Mouse (Mus musculus) hindbrain, embryonic 10.5 days (tissue): ENCODE data around the gene Tdrd9. TPM values are rescaled to one million over a fixed set of nuclear protein-coding genes. Genes with fewer than 3 reads are reported as not detected.

ENCODE experiments used
- DNase-seq: peaks from one replicate; pipeline ENCODE4 v3.0.0-alpha.2; 2017; ENCODE audit warnings: low spot score
- H3K27ac ChIP-seq: fragments of 300-500 bp; sonication (generic); 2 replicates; pipeline ENCODE4 v1.5.1; 2016; ENCODE audit warnings: mild to moderate bottlenecking, moderate library complexity
- H3K27me3 ChIP-seq: fragments of 300-500 bp; sonication (generic); 2 replicates; pipeline ENCODE4 v1.6.1; 2016; ENCODE audit warnings: mild to moderate bottlenecking; ENCODE audit not compliant: poor library complexity, insufficient read depth, severe bottlenecking
- H3K36me3 ChIP-seq: fragments of 300-500 bp; sonication (generic); 2 replicates; pipeline ENCODE4 v1.6.1; 2016; ENCODE audit warnings: mild to moderate bottlenecking, moderate library complexity
- H3K4me1 ChIP-seq: fragments of 300-500 bp; sonication (generic); replicated peaks from 2 replicates; pipeline ENCODE4 v1.6.1; 2016; ENCODE audit warnings: mild to moderate bottlenecking
- H3K4me3 ChIP-seq: fragments of 300-500 bp; sonication (generic); 2 replicates; pipeline ENCODE4 v1.5.1; 2016; ENCODE audit warnings: mild to moderate bottlenecking, moderate library complexity
- H3K9me3 ChIP-seq: fragments of 300-500 bp; sonication (generic); 2 replicates; pipeline ENCODE4 v1.6.1; 2016; ENCODE audit warnings: mild to moderate bottlenecking, moderate library complexity
- WGBS: fragments of 180-500 bp; shearing (Covaris S2); methylation state at CpG from one replicate; pipeline ENCODE4 v1.1.7; 2016; 5-methylcytosine and 5-hydroxymethylcytosine counted together
- polyA plus RNA-seq: library from polyadenylated mRNA; unstranded; fragments of >200 nt; fragmentation: Nextera tagmentation; extraction: Ambion mirVana; gene quantifications from 2 replicates; pipeline ENCODE4 v1.2.1, GENCODE M21; 2016

Gene Tdrd9
- polyA plus RNA-seq: 1.0 and 1.2 TPM in 2 replicates

- H3K27ac ChIP-seq: no peak within 1 kb of the TSS
- no peak for DNase-seq
- H3K4me3 ChIP-seq: no peak within 1 kb of the TSS
- H3K9me3 ChIP-seq: no peaks in the 10 kb centered on the region
- no peaks in the 10 kb centered on the region for H3K27me3 ChIP-seq
- 91% methylated on average over 18 of the region's 18 CpGs for WGBS
- peaks cover 1% of the 10 kb centered on the region for H3K4me1 ChIP-seq
- no peaks in the 10 kb centered on the region for H3K36me3 ChIP-seq
These were observed at the start of gene Tdrd9 for GRCm38 (mm10) chr12:111971231-111971686. Tdrd9 (plus strand) TSS chr12:111971559.

- Histone ChIP-seq H3K9me3 (no peaks in the 10 kb centered on the region), H3K27ac (no peak overlapping the region), H3K27me3 (0 out of 2 replicates have a peak, but pooled peaks cover 5% of the 10 kb centered on the region), H3K36me3 (no peaks in the 10 kb centered on the region), H3K4me3 (no peak overlapping the region), H3K4me1 (peaks cover 7% of the 10 kb centered on the region; the same call in 1 of the 2 replicates)
- DNase-seq: no peak
- whole genome bisulfite sequencing: 88% methylated on average over 6 of the region's 6 CpGs
These were observed 48.2 kb upstream of the Tdrd9 start for GRCm38 (mm10) chr12:111923117-111923516.

GRCm38 (mm10) chr12:111927338-111927737, 44.0 kb upstream of the Tdrd9 start:
- DNase-seq: no peak
- H3K4me1 ChIP-seq: peaks cover 8% of the 10 kb centered on the region
- H3K27me3 ChIP-seq: no peaks in the 10 kb centered on the region
- no peaks in the 10 kb centered on the region for H3K36me3 ChIP-seq
- H3K27ac ChIP-seq: peak overlapping the region; percentile 29; the same call in 1 of the 2 replicates
- no peak overlapping the region for H3K4me3 ChIP-seq
- H3K9me3 ChIP-seq: no peaks in the 10 kb centered on the region
- 78% methylated on average over 1 of the region's 1 CpGs for WGBS

GRCm38 (mm10) chr12:111928411-111928966, 42.9 kb upstream of the Tdrd9 start:
- no peaks in the 10 kb centered on the region for H3K27me3 ChIP-seq
- 86% methylated on average over 18 of the region's 18 CpGs for WGBS

GRCm38 (mm10) chr12:111931411-111932025, 39.8 kb upstream of the Tdrd9 start:
- Histone ChIP-seq H3K4me3 (no peak overlapping the region), H3K36me3 (no peaks in the 10 kb centered on the region), H3K27me3 (no peaks in the 10 kb centered on the region), H3K9me3 (no peaks in the 10 kb centered on the region), H3K27ac (no peak overlapping the region), H3K4me1 (peaks cover 22% of the 10 kb centered on the region)
- 83% methylated on average over 9 of the region's 9 CpGs for WGBS
- no peak for DNase-seq

More at GRCm38 (mm10) chr12:111928411-111928966, 42.9 kb upstream of the Tdrd9 start:
- no peak overlapping the region for H3K27ac ChIP-seq
- no peaks in the 10 kb centered on the region for H3K9me3 ChIP-seq
- H3K4me1 ChIP-seq: peaks cover 19% of the 10 kb centered on the region
- H3K36me3 ChIP-seq: no peaks in the 10 kb centered on the region
- no peak overlapping the region for H3K4me3 ChIP-seq
- no peak for DNase-seq

- no peak overlapping the region for H3K4me3 ChIP-seq
- H3K36me3 ChIP-seq: no peaks in the 10 kb centered on the region
- 65% methylated on average over 3 of the region's 3 CpGs for WGBS
- H3K9me3 ChIP-seq: no peaks in the 10 kb centered on the region
- peaks cover 32% of the 10 kb centered on the region for H3K4me1 ChIP-seq
- H3K27me3 ChIP-seq: no peaks in the 10 kb centered on the region
- 0 out of 2 replicates have a peak overlapping the region, but pooled peaks have one; percentile 35 for H3K27ac ChIP-seq
- DNase-seq: no peak
These were observed 38.8 kb upstream of the Tdrd9 start for GRCm38 (mm10) chr12:111932513-111932912.

- no peak for DNase-seq
- Histone ChIP-seq H3K27me3 (no peaks in the 10 kb centered on the region), H3K4me3 (no peak overlapping the region), H3K27ac (peak overlapping the region; percentile 35; the same call in 1 of the 2 replicates), H3K9me3 (no peaks in the 10 kb centered on the region), H3K4me1 (peaks cover 39% of the 10 kb centered on the region), H3K36me3 (no peaks in the 10 kb centered on the region)
- 65% methylated on average over 11 of the region's 11 CpGs for WGBS
These were observed 38.2 kb upstream of the Tdrd9 start for GRCm38 (mm10) chr12:111933032-111933704.

- Histone ChIP-seq H3K4me1 (peaks cover 44% of the 10 kb centered on the region), H3K9me3 (no peaks in the 10 kb centered on the region), H3K36me3 (no peaks in the 10 kb centered on the region), H3K27me3 (no peaks in the 10 kb centered on the region), H3K27ac (peak overlapping the region; percentile 35; the same call in 1 of the 2 replicates), H3K4me3 (no peak overlapping the region)
- 87% methylated on average over 2 of the region's 2 CpGs for WGBS
- DNase-seq: no peak
These were observed 37.4 kb upstream of the Tdrd9 start for GRCm38 (mm10) chr12:111933971-111934370.

- 42% methylated on average over 24 of the region's 24 CpGs for WGBS
- Histone ChIP-seq H3K27me3 (no peaks in the 10 kb centered on the region), H3K4me3 (no peak overlapping the region), H3K4me1 (peaks cover 46% of the 10 kb centered on the region), H3K9me3 (no peaks in the 10 kb centered on the region), H3K27ac (0 out of 2 replicates have a peak overlapping the region, but pooled peaks have one; percentile 73), H3K36me3 (no peaks in the 10 kb centered on the region)
- DNase-seq: no peak
These were observed 34.4 kb upstream of the Tdrd9 start for GRCm38 (mm10) chr12:111936706-111937550.

GRCm38 (mm10) chr12:111938623-111939177, 32.7 kb upstream of the Tdrd9 start:
- H3K27ac ChIP-seq: 0 out of 2 replicates have a peak overlapping the region, but pooled peaks have one; percentile 73
- DNase-seq: no peak
- H3K27me3 ChIP-seq: no peaks in the 10 kb centered on the region
- no peaks in the 10 kb centered on the region for H3K36me3 ChIP-seq
- H3K4me3 ChIP-seq: no peak overlapping the region
- 63% methylated on average over 1 of the region's 1 CpGs for WGBS
- peaks cover 38% of the 10 kb centered on the region for H3K4me1 ChIP-seq
- no peaks in the 10 kb centered on the region for H3K9me3 ChIP-seq

GRCm38 (mm10) chr12:111943421-111944064, 27.8 kb upstream of the Tdrd9 start:
- Histone ChIP-seq H3K4me3 (peak overlapping the region; percentile 3; the same call in 1 of the 2 replicates), H3K4me1 (peaks cover 34% of the 10 kb centered on the region), H3K36me3 (no peaks in the 10 kb centered on the region), H3K27me3 (no peaks in the 10 kb centered on the region), H3K27ac (peak overlapping the region; percentile 72), H3K9me3 (no peaks in the 10 kb centered on the region)
- 62% methylated on average over 10 of the region's 10 CpGs for WGBS
- no peak for DNase-seq
